ENCODE assay signal across 11 mouse cellular contexts in genomic region chr1:30920620-30921177, GRCm38 (mm10). TPM values are rescaled to one million over a fixed set of nuclear protein-coding genes. Genes with fewer than 3 reads are reported as not detected.
DNase-seq lines count a peak whose midpoint lies in the region; ATAC-seq and TF ChIP-seq lines count a peak whose summit lies in the region.
"Had no signal": no experiment of that assay in that cellular context is flagged by ENCODE, and none has a peak within 500 bp of the region (broad histone marks: within the 10 kb centered on the region; RNA-seq: fewer than 3 reads in every experiment).

No protein-coding gene starts in this region.

- H3K4me2 ChIP-seq in midbrain, postnatal 0 days (ENCODE audit: low read depth, low read length, poor library complexity, severe bottlenecking): no peak overlapping the region
- H3K4me2 ChIP-seq in midbrain, embryonic 16.5 days (ENCODE audit: low read length): no peak overlapping the region
- no peak overlapping the region for H3K4me2 ChIP-seq in forebrain, embryonic 16.5 days (ENCODE audit: low read length)
- H3K4me2 ChIP-seq: heart, embryonic 13.5 days; liver, embryonic 15.5 days; stomach, embryonic 15.5 days had no signal

- DNase-seq in gastrocnemius, adult 18-20 months (ENCODE audit: low spot score): peak; percentile 16
- no peak for DNase-seq in gastrocnemius, postnatal 4 days (ENCODE audit: low spot score in 2 of 2)
- DNase-seq in midbrain, postnatal 0 days (ENCODE audit: low spot score): peak; percentile 8
- DNase-seq in kidney, postnatal 36 days: peak; percentile 17 to 21
- DNase-seq in thymus, postnatal 4 days: peak; percentile 53
- DNase-seq in frontal cortex, postnatal 10 days (ENCODE audit: low spot score in 2 of 2): no peak

- no peaks in the 10 kb centered on the region for H3K36me3 ChIP-seq in midbrain, postnatal 0 days (ENCODE audit: insufficient read depth, low read length)
- H3K36me3 ChIP-seq in midbrain, embryonic 16.5 days (ENCODE audit: control insufficient read depth, insufficient read depth, low read length): no peaks in the 10 kb centered on the region
- H3K36me3 ChIP-seq in forebrain, embryonic 16.5 days (ENCODE audit: control insufficient read depth, insufficient read depth): no peaks in the 10 kb centered on the region
- H3K36me3 ChIP-seq: heart, embryonic 13.5 days; liver, embryonic 15.5 days; stomach, embryonic 15.5 days had no signal

- no peak overlapping the region for H3K9ac ChIP-seq in midbrain, postnatal 0 days (replicated peaks; ENCODE audit: low read length, poor library complexity, severe bottlenecking)
- no peak overlapping the region for H3K9ac ChIP-seq in midbrain, embryonic 16.5 days (ENCODE audit: low read depth, low read length)
- H3K9ac ChIP-seq in forebrain, embryonic 16.5 days (replicated peaks; ENCODE audit: low read depth, low read length): no peak overlapping the region
- H3K9ac ChIP-seq: heart, embryonic 13.5 days; liver, embryonic 15.5 days; stomach, embryonic 15.5 days had no signal

- peak; percentile 64 for TF ChIP-seq CTCF in midbrain, postnatal 0 days (IDR thresholded peaks at IDR 0.05)

- no peak overlapping the region for H3K4me3 ChIP-seq in midbrain, postnatal 0 days (ENCODE audit: low read depth, low read length)
- no peak overlapping the region for H3K4me3 ChIP-seq in midbrain, embryonic 16.5 days (ENCODE audit: low read depth, low read length)
- H3K4me3 ChIP-seq in forebrain, embryonic 16.5 days (replicated peaks; ENCODE audit: low read length): no peak overlapping the region
- H3K4me3 ChIP-seq: heart, embryonic 13.5 days; liver, embryonic 15.5 days; stomach, embryonic 15.5 days had no signal

- 100% methylated on average over 1 of the region's 1 CpGs for WGBS in midbrain, postnatal 0 days
- WGBS in midbrain, embryonic 16.5 days: 86% methylated on average over 1 of the region's 1 CpGs
- WGBS in forebrain, embryonic 16.5 days: 86% methylated on average over 1 of the region's 1 CpGs

- H3K27me3 ChIP-seq in midbrain, postnatal 0 days (ENCODE audit: insufficient read depth, low read length): no peaks in the 10 kb centered on the region
- no peaks in the 10 kb centered on the region for H3K27me3 ChIP-seq in midbrain, embryonic 16.5 days (ENCODE audit: control insufficient read depth, insufficient read depth, low read depth, low read length)
- H3K27me3 ChIP-seq in forebrain, embryonic 16.5 days (replicated peaks; ENCODE audit: control insufficient read depth, insufficient read depth, low read length): no peaks in the 10 kb centered on the region
- H3K27me3 ChIP-seq: heart, embryonic 13.5 days; liver, embryonic 15.5 days; stomach, embryonic 15.5 days had no signal

- ATAC-seq in midbrain, postnatal 0 days (ENCODE audit: low FRiP score): no peak
- no peak for ATAC-seq in midbrain, embryonic 16.5 days
- ATAC-seq in forebrain, embryonic 16.5 days: no peak

- no peaks in the 10 kb centered on the region for H3K9me3 ChIP-seq in midbrain, postnatal 0 days (ENCODE audit: low read length)
- H3K9me3 ChIP-seq in midbrain, embryonic 16.5 days (replicated peaks; ENCODE audit: control insufficient read depth, low read length, poor library complexity, severe bottlenecking): peaks cover 7% of the 10 kb centered on the region; the same call in 1 of the 2 replicates
- peaks cover 14% of the 10 kb centered on the region for H3K9me3 ChIP-seq in forebrain, embryonic 16.5 days (ENCODE audit: control insufficient read depth, low read length)
- H3K9me3 ChIP-seq: liver, embryonic 15.5 days had no signal

- H3K27ac ChIP-seq in midbrain, postnatal 0 days (ENCODE audit: low read depth, low read length): no peak overlapping the region
- H3K27ac ChIP-seq in midbrain, embryonic 16.5 days (ENCODE audit: low read length): no peak overlapping the region
- H3K27ac ChIP-seq in forebrain, embryonic 16.5 days (ENCODE audit: low read length): no peak overlapping the region
- H3K27ac ChIP-seq: heart, embryonic 13.5 days; liver, embryonic 15.5 days; stomach, embryonic 15.5 days had no signal

- no peaks in the 10 kb centered on the region for H3K4me1 ChIP-seq in midbrain, postnatal 0 days (ENCODE audit: insufficient read depth, low read length)
- no peaks in the 10 kb centered on the region for H3K4me1 ChIP-seq in midbrain, embryonic 16.5 days (ENCODE audit: control insufficient read depth, insufficient read depth, low read length)
- no peaks in the 10 kb centered on the region for H3K4me1 ChIP-seq in forebrain, embryonic 16.5 days (replicated peaks; ENCODE audit: control insufficient read depth, insufficient read depth, low read length)
- H3K4me1 ChIP-seq: heart, embryonic 13.5 days; liver, embryonic 15.5 days; stomach, embryonic 15.5 days had no signal

RNA-seq across cellular contexts. Expression of gene Phf3, which starts 47.0 kb away (rescaled TPM):
- 10 to 100 TPM; 29.3 to 32.1 TPM for total RNA-seq in gastrocnemius, adult 18-20 months (2021)
- 10 to 100 TPM; 52.2 to 55.5 TPM for total RNA-seq in gastrocnemius, postnatal 4 days (2021)
- total RNA-seq in midbrain, postnatal 0 days (2014; rRNA removed): 57.7 and 82.2 TPM in 2 replicates
- 25.3 and 34.9 TPM in 2 replicates for polyA plus RNA-seq in midbrain, postnatal 0 days (2015; fragmentation: Nextera tagmentation; extraction: Ambion mirVana)
- 31.2 and 39.4 TPM in 2 replicates for polyA plus RNA-seq in midbrain, embryonic 16.5 days (2015; fragmentation: Nextera tagmentation; extraction: Ambion mirVana)
- 43.9 and 44.0 TPM in 2 replicates for polyA plus RNA-seq in forebrain, embryonic 16.5 days (2015; fragmentation: Nextera tagmentation; extraction: Ambion mirVana)

RNA-seq across cellular contexts. Expression of gene AC153137.1, which starts 57.1 kb away (rescaled TPM):
- not detected for total RNA-seq in gastrocnemius, adult 18-20 months (2021)
- not detected for total RNA-seq in gastrocnemius, postnatal 4 days (2021)
- not detected in 2 replicates for total RNA-seq in midbrain, postnatal 0 days (2014; rRNA removed)
- polyA plus RNA-seq in midbrain, postnatal 0 days (2015; fragmentation: Nextera tagmentation; extraction: Ambion mirVana): not detected in 2 replicates
- polyA plus RNA-seq in midbrain, embryonic 16.5 days (2015; fragmentation: Nextera tagmentation; extraction: Ambion mirVana): not detected in 2 replicates
- not detected in 2 replicates for polyA plus RNA-seq in forebrain, embryonic 16.5 days (2015; fragmentation: Nextera tagmentation; extraction: Ambion mirVana)
- polyA plus RNA-seq: heart, embryonic 13.5 days; liver, embryonic 15.5 days; stomach, embryonic 15.5 days had no signal

Comparison
In these comparisons a context has a peak if more than half of its experiments do, and no peak if none do; other contexts are left out.
1. DNase-seq: peak in gastrocnemius, adult 18-20 months (single experiment), midbrain, postnatal 0 days (single experiment), kidney, postnatal 36 days (2 of 2) and thymus, postnatal 4 days (single experiment); none in gastrocnemius, postnatal 4 days (0 of 2) and frontal cortex, postnatal 10 days (0 of 2).